Mouse (Mus musculus) cerebellum, postnatal 4 days (tissue): ENCODE data around the gene Pold4.
"Not testable (repeated sequence)": the region's sequence is repeated elsewhere in the genome, so short reads cannot be mapped to it uniquely, and the experiment has no call there.

ENCODE experiments used
- DNase-seq, 2 experiments: peaks; one replicate each; pipeline ENCODE4 v3.0.0; 2022; ENCODE audit warnings: low spot score in 2 of 2, mixed read lengths in 1 of 2

Gene Pold4

DNA sequence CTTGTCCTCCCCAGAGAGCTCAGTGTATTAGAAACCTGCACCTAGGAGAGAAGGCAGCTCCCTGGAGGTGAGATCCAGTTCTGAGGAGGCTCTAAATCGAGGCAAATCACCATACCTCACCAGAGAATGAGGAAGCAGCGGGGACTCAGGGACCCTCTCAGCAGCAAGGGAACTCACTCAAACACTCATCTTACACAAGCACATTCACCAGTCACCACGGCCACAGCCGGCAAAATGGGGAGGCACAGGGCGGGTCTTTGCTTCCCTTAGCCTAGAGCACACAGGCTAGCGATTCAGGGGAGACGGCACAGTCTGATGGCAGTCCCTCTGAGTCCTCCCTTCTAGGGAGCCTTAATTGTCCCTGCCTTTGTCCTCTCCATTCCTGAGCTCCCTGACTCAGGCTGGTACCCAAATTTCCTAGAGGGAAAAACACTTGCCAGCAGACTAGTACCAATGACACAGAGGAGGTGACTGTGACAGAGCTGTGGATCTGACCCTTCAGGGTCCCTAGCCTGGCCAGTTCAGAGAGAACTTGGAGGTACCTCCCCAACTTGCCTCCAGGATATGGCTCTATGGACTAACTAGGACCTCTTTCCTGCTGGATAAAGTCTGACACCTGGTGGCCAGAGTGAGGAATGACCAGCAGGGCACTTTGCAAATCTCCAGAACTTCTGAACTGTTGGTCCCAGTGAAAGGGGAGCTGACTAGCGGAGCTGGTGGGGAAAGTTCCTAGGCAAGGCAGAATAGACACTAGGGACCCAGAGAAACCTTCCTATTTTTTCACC lies 3.6 kb upstream of the Pold4 start:
- peak in 1 of 2 experiments; percentile 74 for DNase-seq

DNA sequence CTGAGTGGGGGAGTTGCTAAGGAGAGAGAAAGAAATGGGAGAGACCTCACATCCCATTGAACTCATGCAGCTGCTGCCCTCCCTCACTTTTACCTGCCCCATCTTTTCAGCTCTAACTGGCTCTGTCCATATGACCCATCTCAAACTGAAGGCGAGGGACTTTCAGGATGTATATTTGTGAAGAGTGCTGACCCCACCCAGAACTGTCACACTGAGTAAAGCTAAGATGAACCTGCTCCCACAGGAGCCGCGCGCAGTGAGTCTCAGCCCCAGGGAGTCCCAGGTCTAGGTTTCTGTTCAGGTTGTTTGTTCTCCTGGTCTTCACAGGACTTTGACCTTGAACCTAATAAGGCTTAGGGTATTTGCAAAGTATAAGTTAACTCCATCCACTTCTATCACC lies 2.8 kb upstream of the Pold4 start:
- DNase-seq = no peak

DNA sequence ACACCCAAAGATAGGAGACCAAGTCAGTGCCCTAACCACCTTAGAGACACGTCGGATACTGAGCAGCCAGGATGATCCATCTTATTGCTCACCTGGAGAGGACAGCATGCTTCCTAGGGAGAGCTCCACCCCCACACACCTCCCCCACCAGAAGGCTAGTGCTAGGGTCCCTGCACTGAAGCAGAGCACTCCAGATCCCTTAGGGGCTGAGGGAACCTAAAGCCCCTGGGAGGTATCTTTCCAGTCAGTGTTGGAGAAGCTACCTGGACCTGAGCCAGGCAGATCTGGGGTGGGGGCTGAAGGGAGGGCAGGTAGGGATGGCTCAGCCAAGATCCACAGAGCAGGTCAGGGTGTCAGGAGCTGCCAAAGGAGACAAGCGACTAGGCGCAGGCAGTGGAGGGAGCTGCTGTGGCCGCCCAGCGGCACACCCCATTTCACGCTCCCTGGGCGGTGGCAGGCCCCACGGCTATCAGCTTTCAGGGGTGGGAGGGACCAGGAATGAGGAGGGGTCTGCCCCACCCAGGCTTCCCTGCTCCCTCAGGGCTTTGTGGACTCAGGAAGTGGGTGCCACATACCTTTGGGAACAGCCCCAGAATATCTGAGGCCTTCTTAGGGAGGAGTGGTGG lies 2.1 kb upstream of the Pold4 start:
- DNase-seq = no peak

DNA sequence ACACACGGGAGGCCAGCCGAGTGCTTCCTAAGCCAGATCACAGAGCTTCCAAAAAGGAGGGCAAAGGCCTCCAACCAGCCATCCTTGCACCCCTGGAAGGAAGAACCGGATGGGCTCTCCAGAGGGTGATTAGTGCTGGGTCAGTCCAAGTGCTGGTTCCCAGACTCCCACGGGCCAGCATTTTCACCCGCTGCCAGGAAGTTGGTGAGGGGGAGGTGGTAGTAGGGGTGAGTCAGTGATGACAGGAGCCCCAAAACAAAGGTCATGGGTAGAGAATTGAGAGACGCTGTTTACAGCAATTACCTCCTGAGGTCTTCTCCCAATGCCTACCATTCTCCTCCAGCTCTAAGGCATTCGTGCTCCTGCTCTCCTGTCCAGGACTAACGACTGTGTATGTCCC lies 1.3 kb upstream of the Pold4 start:
- no peak for DNase-seq

DNA sequence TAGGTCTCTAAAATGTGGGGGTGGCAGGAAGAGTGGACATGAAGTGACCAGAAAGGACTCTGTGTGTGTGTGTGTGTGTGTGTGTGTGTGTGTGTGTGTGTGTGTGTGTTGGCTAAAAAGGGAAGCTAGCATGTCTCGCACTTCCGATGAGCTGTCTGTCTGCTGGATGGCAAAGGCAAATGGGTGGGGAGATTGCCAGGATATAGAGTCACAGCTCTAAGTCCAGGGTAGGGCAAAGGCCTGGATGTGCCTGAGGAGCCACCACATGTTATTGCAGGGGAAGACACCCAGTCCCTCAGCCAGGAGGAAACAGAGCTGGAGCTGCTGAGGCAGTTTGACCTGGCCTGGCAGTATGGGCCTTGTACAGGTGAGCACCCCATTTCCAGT lies 480 bp downstream of the Pold4 start:
- DNase-seq = no peak

DNA sequence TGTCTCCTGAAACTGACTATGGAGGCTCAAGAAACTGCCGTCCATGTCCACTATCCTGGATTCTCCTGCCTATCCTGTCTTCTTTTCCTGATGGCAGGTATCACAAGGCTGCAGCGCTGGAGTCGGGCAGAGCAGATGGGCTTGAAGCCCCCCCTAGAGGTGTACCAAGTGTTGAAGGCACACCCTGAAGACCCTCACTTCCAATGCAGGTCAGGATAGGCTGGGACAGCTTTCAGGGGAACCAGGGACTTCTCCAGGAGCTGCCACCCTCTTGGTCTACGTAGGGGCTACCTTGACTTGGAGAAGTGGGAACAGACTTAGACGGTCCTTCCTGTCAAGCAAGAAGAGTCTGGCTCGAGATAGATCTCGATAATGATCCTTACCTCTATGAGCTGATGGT lies 952 bp downstream of the Pold4 start:
- DNase-seq = no peak

DNA sequence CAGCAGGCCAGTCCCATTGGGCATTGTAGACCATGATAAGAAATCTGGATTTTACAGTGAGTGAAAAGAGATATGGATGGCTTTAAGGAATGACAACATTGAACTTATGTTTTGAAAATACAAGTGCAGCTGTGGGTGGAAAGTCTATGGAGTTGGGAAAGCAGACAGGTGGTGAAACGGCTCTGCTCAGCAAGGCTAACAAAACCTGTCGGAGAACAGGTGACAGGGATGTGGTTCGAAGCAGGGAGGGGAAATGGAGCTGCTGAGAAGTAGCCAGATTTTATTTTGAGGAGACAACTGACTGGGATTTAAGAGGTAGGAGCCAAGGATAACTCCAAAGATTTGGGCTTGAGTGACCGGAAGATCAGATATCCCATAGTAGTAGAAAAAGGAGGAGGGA lies 2.8 kb downstream of the Pold4 start:
- no peak for DNase-seq

DNA sequence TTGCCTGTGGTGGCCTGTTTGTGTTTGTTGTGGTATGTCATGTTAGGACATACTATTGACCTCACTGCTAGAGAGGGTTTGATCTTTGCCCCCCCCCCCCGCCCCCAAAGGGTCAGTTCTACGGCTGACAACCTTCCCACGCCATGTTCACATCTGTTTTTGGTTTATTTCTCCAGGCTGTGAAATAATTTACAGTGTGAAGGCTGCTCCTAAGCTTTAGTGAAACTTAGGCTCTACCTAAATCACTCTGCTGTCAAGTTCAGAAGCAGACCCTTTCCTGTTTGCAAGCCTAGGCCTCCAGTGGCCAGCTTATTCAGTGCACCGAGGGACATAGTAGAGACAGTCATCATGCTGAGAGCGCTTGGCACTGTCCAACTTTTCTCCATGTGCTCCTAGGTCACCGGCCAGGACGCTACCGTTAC lies 8.6 kb downstream of the Pold4 start:
- DNase-seq = no peak

DNA sequence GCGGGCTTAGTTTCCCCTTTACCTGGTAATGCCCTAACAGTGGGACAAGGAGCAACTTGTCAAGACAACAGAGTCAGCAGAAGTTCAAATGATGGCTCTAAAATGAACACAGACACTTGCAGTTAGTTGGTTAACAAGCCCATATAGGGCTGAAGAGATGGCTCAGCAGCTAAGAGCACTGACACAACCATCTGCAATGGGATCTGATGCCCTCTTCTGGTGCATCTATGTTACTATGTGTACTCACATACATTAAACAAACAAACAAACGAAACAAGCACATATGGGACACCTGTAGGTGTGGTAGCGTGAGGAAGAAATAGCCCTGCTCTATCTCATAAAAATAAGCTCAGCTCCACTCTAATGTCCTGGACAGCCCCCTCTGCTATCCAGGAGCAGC lies 10.7 kb downstream of the Pold4 start:
- DNase-seq = no peak

DNA sequence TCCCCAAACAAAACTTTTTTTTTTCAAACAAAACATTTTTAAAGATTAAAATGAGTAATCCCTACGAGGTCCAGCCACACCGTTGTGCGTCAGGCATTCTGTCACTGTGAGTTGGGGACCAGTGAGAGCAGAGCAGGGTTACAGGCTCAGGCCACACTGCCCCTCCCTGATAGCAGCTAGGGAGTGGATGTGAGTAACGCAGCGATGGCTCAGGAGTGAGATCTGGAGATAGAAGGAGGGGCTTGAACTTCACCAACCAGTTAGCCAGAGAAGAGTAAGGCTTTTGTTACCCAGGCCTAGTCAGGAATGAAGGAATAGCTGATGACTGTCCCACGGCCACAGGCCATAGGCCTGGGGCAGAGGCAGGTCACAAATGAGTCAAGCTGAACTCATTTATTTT lies 13.1 kb downstream of the Pold4 start:
- DNase-seq = no peak

DNA sequence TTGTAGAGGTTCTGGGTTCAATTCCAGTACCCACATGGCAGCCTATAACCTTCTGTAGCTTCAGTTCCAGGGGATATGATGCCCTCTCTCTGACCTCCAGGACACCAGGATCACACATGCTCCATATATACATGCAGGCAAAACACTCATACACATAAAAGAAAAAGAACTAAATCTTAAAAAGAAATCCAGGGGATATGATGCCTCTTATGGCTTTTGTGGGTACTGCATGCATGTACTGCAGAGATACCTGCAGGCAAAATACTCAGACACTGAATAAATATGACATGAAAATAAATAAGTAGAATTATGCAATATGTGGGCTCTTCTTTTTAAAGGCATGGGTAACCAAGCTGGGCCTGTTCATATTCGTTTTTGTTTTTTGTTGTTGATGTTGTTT lies 15.3 kb downstream of the Pold4 start:
- no peak for DNase-seq

DNA sequence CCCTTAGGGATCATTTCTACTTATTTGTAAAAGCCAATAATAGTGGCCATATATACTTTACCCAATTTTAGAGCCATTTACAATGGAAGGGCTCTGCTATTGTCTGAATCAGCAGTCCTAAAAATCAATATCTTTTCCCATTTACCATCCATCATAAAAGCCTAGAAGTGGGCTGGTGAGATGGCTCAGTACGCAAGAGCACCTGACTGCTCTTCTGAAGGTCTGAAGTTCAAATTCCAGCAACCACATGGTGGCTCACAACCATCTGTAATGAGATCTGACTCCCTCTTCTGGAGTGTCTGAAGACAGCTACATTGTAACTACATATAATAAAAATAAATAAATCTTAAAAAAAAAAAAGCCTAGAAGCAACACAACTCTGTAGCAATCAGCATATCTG lies 17.0 kb downstream of the Pold4 start:
- DNase-seq = not testable (repeated sequence)

DNA sequence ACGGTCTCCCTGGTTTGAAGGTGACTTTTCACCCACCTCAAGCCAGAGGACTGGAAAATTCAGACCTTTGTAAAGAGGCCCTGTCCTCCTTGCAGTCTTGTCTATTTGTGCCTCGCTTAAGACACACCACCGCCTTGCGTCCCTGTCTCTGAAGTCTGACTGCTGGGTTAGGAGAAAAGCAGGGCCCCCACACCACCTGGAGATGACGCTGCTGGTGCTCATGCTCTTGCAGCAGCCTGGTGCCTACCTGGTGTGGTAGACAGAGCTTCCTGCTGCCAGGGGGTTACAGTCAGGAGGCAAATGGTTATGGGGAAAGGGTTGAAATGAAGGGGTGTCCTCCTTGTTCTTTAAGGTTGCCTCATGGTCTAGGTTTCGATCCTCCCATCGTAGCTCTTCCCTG lies 22.5 kb downstream of the Pold4 start:
- DNase-seq = no peak

DNA sequence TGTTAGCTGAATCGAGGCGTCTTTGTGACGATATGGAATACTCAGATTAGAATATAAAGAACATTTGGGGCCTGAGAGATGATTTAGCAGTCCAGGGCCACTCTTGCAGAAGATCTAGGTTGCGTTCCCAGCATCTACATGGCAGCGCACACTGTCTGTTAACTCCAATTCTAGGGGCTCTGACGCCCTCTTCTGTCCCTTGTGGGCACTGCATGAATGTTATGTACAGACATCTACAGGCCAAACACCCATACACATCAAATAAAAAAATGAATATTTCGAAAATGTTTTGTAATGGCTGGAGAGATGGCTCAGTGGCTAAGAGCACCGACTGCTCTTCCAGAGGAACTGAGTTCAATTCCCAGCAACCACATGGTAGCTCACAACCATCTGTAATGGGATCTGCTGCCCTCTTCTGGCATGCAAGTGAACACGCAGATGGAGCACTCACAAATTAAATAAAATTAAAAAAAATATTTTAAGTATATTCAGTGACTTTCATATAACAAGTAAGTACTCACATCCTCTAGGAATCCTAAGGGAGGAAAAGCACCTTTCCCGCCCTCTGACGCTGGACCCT lies 24.0 kb downstream of the Pold4 start:
- no peak for DNase-seq

DNA sequence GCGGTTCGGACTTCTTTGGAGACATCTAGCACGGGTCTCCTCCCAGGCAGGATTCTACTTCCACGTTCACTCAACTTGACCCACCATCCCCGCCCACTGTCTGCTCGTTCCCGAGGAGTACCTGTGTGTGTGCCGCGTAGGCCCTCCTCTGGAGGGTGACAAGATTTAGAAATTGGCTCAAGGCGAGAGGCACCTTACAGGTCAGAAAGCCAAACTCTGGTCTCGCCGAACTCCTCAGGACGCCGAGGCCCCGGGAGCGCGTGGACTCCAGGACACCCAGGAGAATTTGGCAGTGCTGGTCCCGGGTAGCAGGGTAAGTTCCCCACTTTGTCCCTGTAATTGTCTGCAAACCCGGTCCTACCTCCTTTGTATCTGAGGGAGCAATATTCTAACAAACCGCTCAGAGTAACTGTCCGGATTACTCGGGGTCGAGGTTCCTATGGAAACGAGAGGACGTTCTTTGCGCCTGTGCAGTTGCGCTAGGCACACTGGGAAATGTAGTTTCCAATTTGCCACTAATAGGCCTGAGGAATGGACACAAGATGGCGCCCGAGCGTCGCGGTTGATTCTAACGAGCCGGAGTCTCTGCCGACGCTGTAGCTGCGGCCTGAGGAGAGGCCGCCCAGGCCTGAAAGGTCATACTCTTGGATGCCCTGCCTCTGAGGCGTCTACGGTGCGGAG lies 25.7 kb downstream of the Pold4 start:
- peak; percentile 82 to 94 for DNase-seq

DNA sequence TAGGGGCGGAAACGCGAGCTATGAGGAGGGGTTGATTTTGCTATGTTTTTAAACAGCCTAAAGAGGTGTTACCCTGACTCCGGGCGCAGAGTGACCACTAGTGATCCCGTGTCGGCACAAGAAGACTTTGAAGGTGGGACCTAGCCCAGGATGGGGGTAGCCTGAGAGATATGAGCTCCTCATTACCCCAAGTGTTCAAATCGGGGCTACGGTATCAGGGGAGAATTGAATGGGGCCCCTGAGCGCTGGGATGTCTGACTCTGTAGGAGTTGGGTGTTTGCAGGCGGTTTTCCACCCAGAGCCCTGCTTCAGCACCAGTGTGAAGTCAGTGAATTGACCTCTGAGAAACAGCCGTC lies 26.2 kb downstream of the Pold4 start:
- DNase-seq = no peak

DNA sequence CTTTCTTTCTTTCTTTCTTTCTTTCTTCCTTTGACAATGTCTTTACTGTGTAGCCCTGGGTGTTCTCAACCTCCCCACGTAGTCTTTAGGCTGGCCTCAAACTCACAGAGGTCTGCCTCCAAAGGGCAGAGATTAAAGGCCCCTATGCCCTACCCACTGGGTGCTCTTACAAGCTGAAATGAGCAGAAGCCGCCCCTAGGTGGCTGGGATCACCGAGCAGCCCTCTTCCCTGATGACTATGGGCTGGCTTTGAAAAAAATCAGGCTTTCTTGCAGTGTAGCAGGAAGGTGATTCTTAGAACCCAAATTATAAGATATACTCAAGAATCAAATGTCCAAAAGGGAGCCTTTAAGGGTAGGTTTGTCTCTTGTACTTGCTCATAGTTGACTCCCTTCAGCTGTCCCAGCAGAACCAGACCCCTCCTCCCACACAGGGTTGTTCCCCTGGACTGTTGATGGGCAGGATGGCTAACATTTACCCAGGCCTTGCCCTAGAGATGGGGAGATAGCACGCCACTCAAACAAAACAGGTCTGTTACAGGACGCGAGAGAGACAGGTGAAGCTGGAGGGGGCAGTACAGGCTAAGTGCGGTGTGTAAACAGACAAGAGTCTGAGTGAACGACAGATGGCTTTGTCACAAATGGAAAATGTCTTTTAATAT lies 29.5 kb downstream of the Pold4 start:
- no peak for DNase-seq

DNA sequence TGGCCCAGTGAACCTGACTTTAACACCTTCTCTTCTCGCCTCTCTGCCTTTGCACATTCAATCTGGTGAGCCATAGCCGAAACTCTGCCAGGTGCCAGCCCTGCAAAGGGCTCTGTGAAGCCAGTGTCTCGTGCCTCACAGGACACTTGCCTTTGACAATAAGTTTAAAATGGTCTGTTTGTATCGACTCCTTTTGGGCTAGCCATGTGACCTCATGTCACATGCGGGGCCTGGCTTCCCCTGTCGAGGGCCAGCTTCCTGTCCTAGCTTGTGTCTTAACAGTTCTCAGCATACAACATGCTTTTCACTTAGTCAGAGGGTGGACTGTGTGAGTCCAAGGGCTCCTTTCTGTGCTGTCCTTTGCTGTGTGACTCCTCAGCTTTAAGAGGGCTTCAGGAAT lies 31.1 kb downstream of the Pold4 start:
- DNase-seq = no peak

DNA sequence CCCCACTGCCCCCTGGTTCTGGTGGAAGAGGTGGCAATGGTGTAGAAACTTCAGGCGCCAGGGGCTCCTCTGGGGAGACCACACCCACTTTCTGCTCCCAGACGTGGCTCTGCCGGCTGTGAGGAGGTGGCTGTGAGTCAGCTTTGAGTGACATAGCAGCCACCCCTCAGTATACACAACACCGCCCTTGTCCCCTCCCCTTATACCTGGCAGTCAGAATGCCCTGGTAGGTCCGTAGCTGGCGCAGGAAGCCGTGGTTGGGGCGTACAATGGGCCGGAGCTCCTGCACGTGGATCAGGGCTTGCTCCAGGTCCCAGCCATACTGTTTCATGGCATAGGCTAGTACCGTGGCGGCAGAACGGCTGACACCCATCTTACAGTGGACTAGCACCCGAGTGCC lies 32.0 kb downstream of the Pold4 start:
- no peak for DNase-seq

DNA sequence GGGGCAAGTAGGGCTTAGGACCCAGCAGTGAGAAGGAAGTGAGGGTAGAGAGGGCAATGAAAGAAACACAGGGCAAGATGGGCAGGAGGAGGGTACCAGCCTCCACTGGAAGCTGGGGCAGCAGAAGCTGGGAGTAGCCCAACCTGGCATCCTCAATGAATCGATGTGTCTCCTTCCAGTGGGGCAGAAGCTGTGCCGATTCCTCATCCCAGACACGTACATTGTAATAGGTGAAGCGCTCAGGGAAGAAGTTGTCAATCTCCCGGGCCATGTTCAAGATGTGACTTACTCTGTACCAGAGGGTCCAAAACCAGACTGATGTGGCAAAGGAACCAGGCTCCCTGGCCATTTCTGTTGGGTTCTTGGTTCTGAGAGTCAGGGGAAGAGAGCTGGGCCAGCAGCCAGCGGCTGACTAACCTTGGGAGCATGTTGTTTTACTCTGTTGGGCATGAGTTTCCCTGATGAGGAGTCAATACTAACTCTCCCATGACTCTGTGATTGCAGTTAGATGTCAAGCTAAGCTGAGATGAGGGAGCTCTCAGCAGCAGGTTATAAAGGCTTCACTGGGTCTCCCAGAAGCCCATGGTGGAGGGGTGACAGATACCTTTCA lies 32.6 kb downstream of the Pold4 start:
- DNase-seq = no peak

DNA sequence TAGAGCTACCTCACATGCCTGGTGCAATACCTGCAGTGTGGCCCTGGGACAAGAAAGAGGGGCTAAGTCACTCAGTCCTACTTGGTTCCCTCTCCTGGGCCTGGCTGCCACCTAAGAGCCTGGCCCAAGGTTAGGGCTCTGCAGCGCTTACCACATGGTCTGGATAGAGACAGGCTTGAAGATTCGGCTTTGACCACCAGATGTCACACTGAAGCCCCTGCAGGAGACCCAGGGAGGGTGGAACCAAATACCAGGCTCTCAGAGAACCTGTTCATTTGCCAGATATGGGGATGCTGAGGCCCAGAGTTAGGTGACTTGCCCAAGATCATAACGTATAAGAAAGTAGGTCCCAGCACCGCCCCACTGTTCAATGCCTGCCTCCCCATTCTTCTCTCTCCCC lies 34.3 kb downstream of the Pold4 start:
- no peak for DNase-seq
